Mouse (Mus musculus) erythroblast, embryonic 14.5 days (primary cell): ENCODE data around the gene Calr4.

Experiments used
- GATA1 ChIP-seq: IDR thresholded peaks from 2 replicates; pipeline ENCODE4 v1.6.1; 2012; ENCODE audit warnings: low read length, inconsistent platforms, mixed read lengths
- TAL1 ChIP-seq: IDR thresholded peaks from 3 replicates; pipeline ENCODE4 v1.6.1; 2012; ENCODE audit warnings: low read length, inconsistent platforms, mixed read lengths

GRCm38 (mm10) chr4:109266056-109266455 is 31.8 kb downstream of the Calr4 start:
- TF ChIP-seq TAL1 (no peak), GATA1 (no peak)
